Mouse (Mus musculus) mature B cell (primary cell): ENCODE results near the gene Gde1.

Experiments
- in situ Hi-C: fragments of 300-500 bp; cut with MboI; formaldehyde crosslinking; loops from 2 replicates; pipeline ENCODE4 v1.14.3; 2019

Gene Gde1

GRCm38 (mm10) chr7:118707216-118707615 lies 1.6 kb upstream of the Gde1 start:
- in situ Hi-C loops: loop anchor here (25.0 kb wide), 1 partner anchor 595 kb away; the partner anchor contains the start of gene Rps15a

- in situ Hi-C loops: loop anchor here (25.0 kb wide), 1 partner anchor 594 kb away; the partner anchor contains the start of gene Rps15a
Observed at GRCm38 (mm10) chr7:118706488-118706887, 910 bp upstream of the Gde1 start.

GRCm38 (mm10) chr7:118706051-118706450 lies 473 bp upstream of the Gde1 start:
- in situ Hi-C loops: loop anchor here (25.0 kb wide), 1 partner anchor 594 kb away; the partner anchor contains the start of gene Rps15a

- in situ Hi-C loops: loop anchor here (25.0 kb wide), 1 partner anchor 592 kb away; the partner anchor contains the start of gene Rps15a
Observed at GRCm38 (mm10) chr7:118704001-118704850, 1.4 kb downstream of the Gde1 start.

GRCm38 (mm10) chr7:118703144-118703561 lies 2.4 kb downstream of the Gde1 start:
- in situ Hi-C loops: loop anchor here (25.0 kb wide), 1 partner anchor 591 kb away; the partner anchor contains the start of gene Rps15a

GRCm38 (mm10) chr7:118698882-118699281 lies 6.7 kb downstream of the Gde1 start:
- in situ Hi-C loops: no loop called here

- in situ Hi-C loops: no loop called here
Observed at GRCm38 (mm10) chr7:118697168-118697567, 8.4 kb downstream of the Gde1 start.

- in situ Hi-C loops: no loop called here
Observed at GRCm38 (mm10) chr7:118696146-118696545, 9.4 kb downstream of the Gde1 start.

- in situ Hi-C loops: no loop called here
Observed at GRCm38 (mm10) chr7:118691287-118691686, 14.3 kb downstream of the Gde1 start.

- in situ Hi-C loops: loop anchor here (10.0 kb wide), 1 partner anchor 94 kb away; the partner anchor contains the start of gene Tmc5
Observed at GRCm38 (mm10) chr7:118689088-118689487, 16.5 kb downstream of the Gde1 start.

GRCm38 (mm10) chr7:118688199-118688598 lies 17.4 kb downstream of the Gde1 start:
- in situ Hi-C loops: loop anchor here (10.0 kb wide), 1 partner anchor 93 kb away; the partner anchor contains the start of gene Tmc5

- in situ Hi-C loops: no loop called here
Observed at GRCm38 (mm10) chr7:118676826-118677225, 28.8 kb downstream of the Gde1 start.

GRCm38 (mm10) chr7:118670142-118670541 lies 35.4 kb downstream of the Gde1 start:
- in situ Hi-C loops: no loop called here

- in situ Hi-C loops: no loop called here
Observed at GRCm38 (mm10) chr7:118667773-118668172, 37.8 kb downstream of the Gde1 start.

- in situ Hi-C loops: no loop called here
Observed at GRCm38 (mm10) chr7:118656730-118657129, 48.8 kb downstream of the Gde1 start.

- in situ Hi-C loops: no loop called here
Observed at GRCm38 (mm10) chr7:118652572-118653295, 52.8 kb downstream of the Gde1 start.

GRCm38 (mm10) chr7:118650891-118651290 lies 54.7 kb downstream of the Gde1 start:
- in situ Hi-C loops: no loop called here

GRCm38 (mm10) chr7:118650119-118650518 lies 55.5 kb downstream of the Gde1 start:
- in situ Hi-C loops: no loop called here

- in situ Hi-C loops: no loop called here
Observed at GRCm38 (mm10) chr7:118649328-118649727, 56.2 kb downstream of the Gde1 start.

GRCm38 (mm10) chr7:118646237-118646636 lies 59.3 kb downstream of the Gde1 start:
- in situ Hi-C loops: no loop called here
